Mouse (Mus musculus): ENCODE data around the gene E130311K13Rik.

E130311K13Rik gene

GRCm38 (mm10) chr3:63895786-63896185, 33.5 kb downstream of the E130311K13Rik start:
- no peak for DNase-seq (ENCODE audit: low read depth, low spot score)

- no peak for DNase-seq (ENCODE audit: low read depth, low spot score)
Observed at GRCm38 (mm10) chr3:63893677-63894076, 35.6 kb downstream of the E130311K13Rik start.

DNA sequence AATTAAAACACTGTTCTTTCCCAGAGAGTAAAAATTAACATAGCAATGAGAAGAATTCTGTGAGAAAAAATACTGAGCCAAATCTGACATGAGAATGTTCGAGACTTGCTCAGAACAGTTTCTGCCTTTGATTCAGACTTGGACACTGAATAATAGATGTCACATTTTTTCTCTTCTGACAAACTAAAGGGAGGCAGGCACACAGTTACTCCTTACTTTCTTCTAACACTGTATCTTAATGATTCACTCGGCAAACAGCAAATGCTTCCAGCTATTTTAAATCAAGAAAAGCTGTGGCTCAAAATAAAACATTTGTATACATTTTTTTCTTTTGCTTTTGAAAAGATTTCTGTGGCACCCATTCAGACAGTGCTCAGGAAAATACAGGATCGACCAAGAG, 37.1 kb downstream of the E130311K13Rik start:
- no peak for DNase-seq (ENCODE audit: low read depth, low spot score)

- no peak for DNase-seq (ENCODE audit: low read depth, low spot score)
Observed at GRCm38 (mm10) chr3:63881065-63881464, 48.2 kb downstream of the E130311K13Rik start.

GRCm38 (mm10) chr3:63878995-63879666, 50.1 kb downstream of the E130311K13Rik start:
- DNase-seq (ENCODE audit: low read depth, low spot score) = no peak

GRCm38 (mm10) chr3:63872818-63873217, 56.5 kb downstream of the E130311K13Rik start:
- DNase-seq (ENCODE audit: low read depth, low spot score) = no peak

DNA sequence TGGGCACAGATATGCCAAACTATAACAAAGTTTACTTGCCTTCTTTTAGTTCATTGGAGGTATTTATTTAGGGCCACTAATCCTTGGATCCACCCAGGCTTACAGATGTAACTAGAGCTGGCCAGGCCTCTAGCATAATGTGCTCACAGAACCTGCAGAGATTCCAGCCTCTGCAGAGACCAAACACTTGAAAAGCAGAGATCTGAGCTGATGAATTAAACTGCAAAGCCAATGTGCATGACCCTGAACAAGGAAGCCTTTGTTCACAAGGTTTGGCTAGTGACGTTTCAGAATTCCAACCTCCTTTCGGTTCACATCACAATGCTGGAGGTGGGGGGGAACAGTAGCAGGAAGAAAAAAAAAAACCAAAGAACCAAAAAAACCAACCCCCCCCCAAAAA, 58.0 kb downstream of the E130311K13Rik start:
- no peak for DNase-seq (ENCODE audit: low read depth, low spot score)

- peak; percentile 60 for DNase-seq (ENCODE audit: low read depth, low spot score)
Observed at GRCm38 (mm10) chr3:63868285-63868684, 61.0 kb downstream of the E130311K13Rik start.

GRCm38 (mm10) chr3:63865069-63865468, 64.2 kb downstream of the E130311K13Rik start:
- DNase-seq (ENCODE audit: low read depth, low spot score) = no peak
